Mouse (Mus musculus) brain, embryonic 18.5 days (tissue): Measurements from ENCODE around the gene 4930402K13Rik.
"Not testable (repeated sequence)": the region's sequence is repeated elsewhere in the genome, so short reads cannot be mapped to it uniquely, and the experiment has no call there.

Experiments used
- DNase-seq: peaks from one replicate; pipeline ENCODE4 v3.0.0-alpha.2; 2012; ENCODE audit warnings: low read depth, low spot score

The 4930402K13Rik gene

GRCm38 (mm10) chrX:9104262-9104661, at the start of gene 4930402K13Rik:
Gene 4930402K13Rik (plus strand): TSS chrX:9104562.
- DNase-seq: no peak

GRCm38 (mm10) chrX:9060952-9061351, 43.4 kb upstream of the 4930402K13Rik start:
- DNase-seq: not testable (repeated sequence)

- DNase-seq: no peak
Measured at GRCm38 (mm10) chrX:9062101-9062500, 42.3 kb upstream of the 4930402K13Rik start.

GRCm38 (mm10) chrX:9062715-9063114, 41.6 kb upstream of the 4930402K13Rik start, which contains the start of gene Fthl17f:
Gene Fthl17f (plus strand): TSS chrX:9063015.
- DNase-seq: not testable (repeated sequence)

- not testable (repeated sequence) for DNase-seq
Measured at GRCm38 (mm10) chrX:9077699-9078098, 26.7 kb upstream of the 4930402K13Rik start.

GRCm38 (mm10) chrX:9095066-9095465, 9.3 kb upstream of the 4930402K13Rik start:
- DNase-seq: not testable (repeated sequence)

- DNase-seq: no peak
Measured at GRCm38 (mm10) chrX:9110381-9110780, 6.0 kb downstream of the 4930402K13Rik start.

GRCm38 (mm10) chrX:9124928-9125327, 20.6 kb downstream of the 4930402K13Rik start:
- DNase-seq: no peak

- no peak for DNase-seq
Measured at GRCm38 (mm10) chrX:9128317-9128831, 24.0 kb downstream of the 4930402K13Rik start.

- DNase-seq: no peak
Measured at GRCm38 (mm10) chrX:9139290-9139948, 35.1 kb downstream of the 4930402K13Rik start.

GRCm38 (mm10) chrX:9142669-9143068, 38.3 kb downstream of the 4930402K13Rik start:
- no peak for DNase-seq
